Mouse (Mus musculus) liver, embryonic 11.5 days (tissue): ENCODE results near the gene Cdk9. TPM values are rescaled to one million over a fixed set of nuclear protein-coding genes. Genes with fewer than 3 reads are reported as not detected.

Experiments
- ATAC-seq: fragments of 200-750 bp; cut with Nextera tagmentation; replicated peaks from 2 replicates; pipeline ENCODE4 v1.8.0; 2017; ENCODE audit warnings: moderate number of reproducible peaks, mild to moderate bottlenecking, moderate TSS enrichment, moderate library complexity; ENCODE audit not compliant: low FRiP score
- DNase-seq: peaks from one replicate; pipeline ENCODE4 v3.0.0-alpha.2; 2017; ENCODE audit warnings: low spot score
- H3K27ac ChIP-seq: fragments of 300-500 bp; sonication (generic); 2 replicates; pipeline ENCODE4 v1.5.1; 2014; ENCODE audit warnings: mild to moderate bottlenecking, low read depth, low read length, control low read depth
- H3K27me3 ChIP-seq: fragments of 300-500 bp; sonication (generic); replicated peaks from 2 replicates; pipeline ENCODE4 v1.6.1; 2014; ENCODE audit warnings: low read length, mixed read lengths; ENCODE audit not compliant: control insufficient read depth, insufficient read depth
- H3K36me3 ChIP-seq: fragments of 300-500 bp; sonication (generic); 2 replicates; pipeline ENCODE4 v1.6.1; 2014; ENCODE audit warnings: mild to moderate bottlenecking, low read length, moderate library complexity, mixed read lengths; ENCODE audit not compliant: control insufficient read depth, insufficient read depth
- H3K4me1 ChIP-seq: fragments of 300-500 bp; sonication (generic); replicated peaks from 2 replicates; pipeline ENCODE4 v1.6.1; 2014; ENCODE audit warnings: low read length, mixed read lengths; ENCODE audit not compliant: control insufficient read depth, insufficient read depth
- H3K4me2 ChIP-seq: fragments of 300-500 bp; sonication (generic); 2 replicates; pipeline ENCODE4 v1.6.1; 2014; ENCODE audit warnings: mild to moderate bottlenecking, control low read depth, moderate library complexity
- H3K4me3 ChIP-seq: fragments of 300-500 bp; sonication (generic); 2 replicates; pipeline ENCODE4 v1.5.1; 2014; ENCODE audit warnings: low read depth, low read length, control low read depth
- H3K9ac ChIP-seq: fragments of 300-500 bp; sonication (generic); 2 replicates; pipeline ENCODE4 v1.6.1; 2014; ENCODE audit warnings: low read depth, low read length, control low read depth
- H3K9me3 ChIP-seq: fragments of 300-500 bp; sonication (generic); 2 replicates; pipeline ENCODE4 v1.6.1; 2016; ENCODE audit warnings: low read length, inconsistent platforms, mixed read lengths; ENCODE audit not compliant: control insufficient read depth
- WGBS: fragments of 180-500 bp; shearing (Covaris S2); extraction: QIAGEN DNeasy Blood & Tissue Kit; methylation state at CpG from one replicate; pipeline ENCODE4 v1.1.7; 2014; 5-methylcytosine and 5-hydroxymethylcytosine counted together
- microRNA counts: library from miRNA; unstranded; fragments of <30 nt; microRNA quantifications from one replicate; lab custom pipeline; 2015
- microRNA-seq: library from miRNA; unstranded; fragments of <30 nt; microRNA quantifications from one replicate; pipeline ENCODE4, GENCODE M21; 2017; ENCODE audit warnings: borderline number of aligned reads
- polyA plus RNA-seq: library from polyadenylated mRNA; unstranded; fragments of >200 nt; fragmentation: Nextera tagmentation; extraction: Ambion mirVana; gene quantifications from 2 replicates; pipeline ENCODE4 v1.2.1, GENCODE M21; 2014

Cdk9 gene
- polyA plus RNA-seq, 1 experiment from 2014 or later = 83.4 TPM

DNA sequence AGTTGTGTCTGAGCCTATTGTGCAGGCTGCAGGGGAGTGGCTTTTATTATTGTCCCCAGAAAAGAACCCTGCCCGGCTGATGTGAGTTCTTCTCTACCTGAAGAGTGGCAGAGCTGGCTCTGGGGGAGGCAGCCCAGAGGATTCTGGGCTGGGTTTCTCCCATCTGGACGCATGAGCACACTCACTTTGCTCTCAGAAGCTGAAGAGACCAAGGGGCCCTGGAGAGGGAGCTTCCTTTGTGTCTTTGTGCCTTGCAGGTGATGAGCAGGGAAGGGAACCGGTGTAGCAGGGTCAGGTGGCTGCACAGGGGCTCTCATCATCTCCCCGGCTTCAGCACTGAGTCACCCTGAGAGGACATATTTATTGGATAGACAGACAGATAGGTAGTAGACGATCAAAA is 50.6 kb downstream of the Cdk9 start:
- ATAC-seq (no peak), DNase-seq (no peak)
- 64% methylated on average over 5 of the region's 5 CpGs for WGBS
- Histone ChIP-seq H3K9ac (no peak overlapping the region), H3K4me2 (no peak overlapping the region), H3K36me3 (no peaks in the 10 kb centered on the region), H3K27me3 (no peaks in the 10 kb centered on the region), H3K27ac (peak overlapping the region; percentile 6; the same call in 1 of the 2 replicates), H3K4me3 (no peak overlapping the region), H3K4me1 (peaks cover 46% of the 10 kb centered on the region), H3K9me3 (no peaks in the 10 kb centered on the region)

DNA sequence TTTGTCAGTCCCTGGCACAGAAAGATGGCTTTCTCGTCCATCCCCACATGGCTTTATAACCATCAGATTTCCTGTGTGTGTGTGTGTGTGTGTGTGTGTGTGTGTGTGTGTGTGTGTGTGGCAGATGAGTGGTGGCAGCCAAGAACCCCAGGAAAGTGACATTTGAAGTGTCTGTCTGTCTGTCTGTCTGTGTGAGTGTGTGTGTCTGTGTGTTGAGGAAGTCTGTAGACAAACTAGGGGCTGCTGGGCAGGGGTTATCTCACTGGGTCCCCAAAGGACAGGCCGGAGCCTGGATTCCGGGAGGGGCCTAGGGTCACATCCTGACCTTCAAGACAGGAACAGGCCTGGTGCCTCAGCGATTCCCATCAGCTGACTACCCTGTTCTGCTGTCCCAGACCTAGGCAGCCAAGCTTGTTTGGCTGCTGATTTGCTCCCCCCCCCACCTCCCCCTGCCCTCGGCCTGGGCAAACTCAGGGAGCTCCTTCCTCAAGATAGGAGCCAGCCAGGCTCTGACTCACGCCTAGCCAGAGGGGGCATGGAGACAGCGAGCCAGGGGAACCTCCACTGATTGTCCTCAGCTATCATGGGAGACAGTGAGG is 51.3 kb downstream of the Cdk9 start:
- 30% methylated on average over 7 of the region's 7 CpGs for WGBS
- H3K4me1 ChIP-seq = peaks cover 46% of the 10 kb centered on the region
- no peaks in the 10 kb centered on the region for H3K27me3 ChIP-seq
- no peak overlapping the region for H3K4me3 ChIP-seq
- H3K9me3 ChIP-seq = no peaks in the 10 kb centered on the region
- ATAC-seq (peak; percentile 49), DNase-seq (no peak)
- H3K4me2 ChIP-seq = no peak overlapping the region
- no peak overlapping the region for H3K9ac ChIP-seq
- peak overlapping the region; percentile 6; the same call in 1 of the 2 replicates for H3K27ac ChIP-seq
- no peaks in the 10 kb centered on the region for H3K36me3 ChIP-seq

DNA sequence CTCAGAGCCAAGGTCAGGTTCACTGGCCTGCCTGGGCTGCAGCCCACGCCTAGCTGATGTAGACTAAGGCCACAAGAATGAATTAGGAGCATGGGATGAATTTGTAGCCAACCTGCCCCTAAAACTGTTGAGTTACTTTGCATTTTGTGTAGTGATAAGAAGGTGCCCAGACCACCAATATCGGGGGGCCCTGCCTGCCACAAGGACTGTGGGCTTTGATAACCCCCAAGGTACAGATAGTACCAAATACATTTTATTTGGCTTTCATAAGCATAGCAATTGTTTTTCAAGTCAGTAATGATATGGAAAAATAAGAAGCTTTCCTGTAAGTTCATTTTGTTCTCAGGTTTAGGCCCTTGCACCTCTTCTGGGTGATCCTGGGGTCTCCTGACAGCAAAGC is 54.0 kb downstream of the Cdk9 start:
- ATAC-seq (peak; percentile 67), DNase-seq (no peak)
- Histone ChIP-seq H3K9ac (peak overlapping the region; percentile 7), H3K4me2 (peak overlapping the region; percentile 21), H3K4me3 (no peak overlapping the region), H3K9me3 (no peaks in the 10 kb centered on the region), H3K27me3 (no peaks in the 10 kb centered on the region), H3K4me1 (peaks cover 57% of the 10 kb centered on the region), H3K27ac (peak overlapping the region; percentile 53), H3K36me3 (no peaks in the 10 kb centered on the region)
- 49% methylated on average over 2 of the region's 2 CpGs for WGBS

DNA sequence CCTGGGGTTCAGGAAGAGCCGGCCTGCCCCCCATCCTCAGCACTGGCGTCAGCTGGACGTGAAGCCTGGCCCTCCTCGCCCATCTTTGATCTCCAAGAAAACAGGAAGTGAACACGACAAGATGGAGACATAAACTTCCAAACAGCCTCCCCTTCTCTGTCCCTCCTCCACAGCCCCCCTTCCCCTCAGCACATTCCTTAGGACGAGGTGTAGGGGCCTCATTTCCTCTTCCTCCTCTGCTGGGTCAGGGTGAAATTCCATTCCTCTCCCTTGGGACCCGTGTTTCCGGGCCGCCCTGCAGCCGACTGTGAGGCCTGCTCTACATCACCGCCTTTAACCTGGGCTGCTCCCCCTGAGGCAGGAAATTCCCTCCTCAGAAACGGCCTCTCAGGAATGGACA is 57.0 kb downstream of the Cdk9 start:
- Histone ChIP-seq H3K9ac (no peak overlapping the region), H3K27me3 (no peaks in the 10 kb centered on the region), H3K9me3 (no peaks in the 10 kb centered on the region), H3K4me1 (peaks cover 46% of the 10 kb centered on the region), H3K4me2 (no peak overlapping the region), H3K27ac (peak overlapping the region; percentile 54; the same call in 1 of the 2 replicates), H3K4me3 (no peak overlapping the region), H3K36me3 (no peaks in the 10 kb centered on the region)
- ATAC-seq (no peak), DNase-seq (no peak)
- WGBS = 59% methylated on average over 12 of the region's 12 CpGs

MicroRNA genes within 50 kb of the gene (microRNA counts, 519-probe panel; counts per million panel counts)
- microRNA mmu-miR-2861 (lab: Ali Mortazavi, UCI) = not detected

Small RNA genes within 50 kb of the gene (microRNA-seq; reads per million reads assigned to microRNA genes)
- gene Gm47291 (not detected), gene Mir2861 (not detected), gene Mir3960 (not detected), gene Mir8093 (not detected)

Other genes with a start within 250 kb of the Cdk9 start
- 4.1 and 6.5 TPM in 2 replicates for gene Fam102a, start 177.7 kb downstream of the Cdk9 start, polyA plus RNA-seq
- 100 and 109 TPM in 2 replicates for gene Dpm2, start 142.2 kb downstream of the Cdk9 start, polyA plus RNA-seq
- 0.48 TPM in 1 of 2 replicates, not detected in the other for gene Pip5kl1, start 138.3 kb downstream of the Cdk9 start, polyA plus RNA-seq
- gene 9430097D07Rik, start 137.4 kb downstream of the Cdk9 start, polyA plus RNA-seq = not detected in 2 replicates
- gene St6galnac4, start 126.0 kb downstream of the Cdk9 start, polyA plus RNA-seq = 26.0 and 28.8 TPM in 2 replicates
- gene St6galnac6, start 113.4 kb downstream of the Cdk9 start, polyA plus RNA-seq = 9.6 and 10.6 TPM in 2 replicates
- 6.7 and 8.3 TPM in 2 replicates for gene Ak1, start 91.3 kb downstream of the Cdk9 start, polyA plus RNA-seq
- 39.2 and 40.1 TPM in 2 replicates for gene Eng, start 66.5 kb downstream of the Cdk9 start, polyA plus RNA-seq
- 46.2 and 47.1 TPM in 2 replicates for gene Fpgs, start 8.9 kb downstream of the Cdk9 start, polyA plus RNA-seq
- gene Sh2d3c, start 8.0 kb upstream of the Cdk9 start, polyA plus RNA-seq = 13.4 and 14.2 TPM in 2 replicates
- gene 6330409D20Rik, start 27.9 kb upstream of the Cdk9 start, polyA plus RNA-seq = 0.22 TPM in 1 of 2 replicates, not detected in the other
- 57.2 and 60.5 TPM in 2 replicates for gene Tor2a, start 44.2 kb upstream of the Cdk9 start, polyA plus RNA-seq
- 0.30 and 0.31 TPM in 2 replicates for gene Ttc16, start 62.6 kb upstream of the Cdk9 start, polyA plus RNA-seq
- 4.9 and 5.8 TPM in 2 replicates for gene Ptrh1, start 62.7 kb upstream of the Cdk9 start, polyA plus RNA-seq
- 0.30 and 0.79 TPM in 2 replicates for gene Cfap157, start 71.4 kb upstream of the Cdk9 start, polyA plus RNA-seq
- gene Stxbp1, start 134.2 kb upstream of the Cdk9 start, polyA plus RNA-seq = 11.8 and 12.0 TPM in 2 replicates
- 11.1 and 11.9 TPM in 2 replicates for gene Fam129b, start 163.0 kb upstream of the Cdk9 start, polyA plus RNA-seq
- gene Rpl12, start 248.5 kb upstream of the Cdk9 start, polyA plus RNA-seq = 276 and 295 TPM in 2 replicates
- 6.1 and 6.7 TPM in 2 replicates for gene Lrsam1, start 248.5 kb upstream of the Cdk9 start, polyA plus RNA-seq